Mouse (Mus musculus) heart, postnatal 0 days (tissue): Measurements from ENCODE around the gene Kcnk15.

Source experiments
- CTCF ChIP-seq: IDR thresholded peaks from 2 replicates; pipeline ENCODE4 v1.5.1; 2016; ENCODE audit warnings: antibody characterized with exemption, control low read depth, low read depth
- EP300 ChIP-seq: IDR thresholded peaks from 2 replicates; pipeline ENCODE4 v1.6.1; 2016; ENCODE audit warnings: antibody characterized with exemption, low read depth

DNA sequence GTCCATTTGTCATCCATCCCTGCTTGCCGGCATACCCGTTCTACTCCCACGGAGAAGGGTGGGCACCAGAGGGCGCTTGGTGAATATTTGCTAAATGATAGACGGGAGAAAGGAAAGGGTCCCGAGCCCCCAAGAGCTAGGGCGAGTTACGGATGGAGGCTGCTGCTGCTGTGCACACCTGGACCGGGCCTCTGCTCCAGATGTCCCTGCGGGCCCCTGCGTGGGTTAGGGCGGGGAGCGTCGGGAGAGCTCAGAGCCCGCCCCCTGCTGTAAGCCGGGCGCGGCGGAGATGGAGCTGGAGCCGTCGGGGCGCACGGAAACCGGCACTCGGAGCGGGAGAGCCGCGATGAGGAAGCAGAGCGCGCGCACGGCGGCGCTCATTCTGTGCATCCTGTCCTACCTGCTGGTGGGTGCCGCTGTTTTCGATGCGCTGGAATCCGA lies at the start of gene Kcnk15:
- peak; percentile 25 for TF ChIP-seq CTCF
- no peak for TF ChIP-seq EP300
